Mouse (Mus musculus) right cerebral cortex, postnatal 10 days (tissue): Measurements from ENCODE around the gene Zfp691.

Experiments used
- DNase-seq, 2 experiments: peaks; one replicate each; pipeline ENCODE4 v3.0.0; 2021; ENCODE audit warnings: low spot score in 2 of 2

Zfp691 gene

DNA sequence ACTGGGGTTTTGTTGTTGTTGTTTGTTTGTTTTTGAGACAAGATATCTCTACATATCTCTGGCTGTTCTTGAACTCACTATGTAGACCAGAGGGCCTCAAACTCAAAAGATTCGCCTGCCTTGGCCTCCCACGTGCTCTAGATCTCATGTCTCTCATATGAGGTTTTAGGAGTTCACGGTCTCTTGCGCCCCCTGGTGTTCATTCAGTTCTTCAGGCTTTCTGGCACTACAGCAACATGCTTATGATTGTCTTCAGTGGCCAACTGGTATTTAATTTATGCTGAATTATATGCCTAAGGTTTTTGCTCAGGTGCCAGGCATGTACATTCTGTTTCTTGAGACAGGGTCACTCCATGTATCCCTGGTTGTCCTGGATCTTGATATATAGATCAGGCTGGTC, 6.3 kb downstream of the Zfp691 start:
- peak; percentile 88 to 91 for DNase-seq

DNA sequence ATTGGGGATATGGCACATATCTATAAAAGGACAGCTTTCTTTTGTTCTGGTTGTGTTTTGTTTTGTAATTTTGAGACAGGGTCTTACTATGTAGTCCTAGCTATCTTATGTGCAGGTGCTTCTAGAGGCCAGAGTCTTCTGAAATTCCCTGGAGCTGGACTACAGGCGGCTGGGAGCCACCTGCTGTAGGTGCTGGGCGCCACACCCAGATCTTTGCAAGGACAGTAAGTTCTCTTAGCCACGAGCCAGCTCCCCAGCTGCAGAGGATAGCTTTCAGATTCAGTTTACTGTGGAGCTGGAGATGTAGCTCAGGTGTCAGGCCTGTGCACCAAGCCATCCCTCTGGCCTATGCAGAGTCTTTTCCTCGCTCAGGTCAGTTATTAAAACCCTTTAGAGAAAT, 6.9 kb downstream of the Zfp691 start:
- no peak for DNase-seq

DNA sequence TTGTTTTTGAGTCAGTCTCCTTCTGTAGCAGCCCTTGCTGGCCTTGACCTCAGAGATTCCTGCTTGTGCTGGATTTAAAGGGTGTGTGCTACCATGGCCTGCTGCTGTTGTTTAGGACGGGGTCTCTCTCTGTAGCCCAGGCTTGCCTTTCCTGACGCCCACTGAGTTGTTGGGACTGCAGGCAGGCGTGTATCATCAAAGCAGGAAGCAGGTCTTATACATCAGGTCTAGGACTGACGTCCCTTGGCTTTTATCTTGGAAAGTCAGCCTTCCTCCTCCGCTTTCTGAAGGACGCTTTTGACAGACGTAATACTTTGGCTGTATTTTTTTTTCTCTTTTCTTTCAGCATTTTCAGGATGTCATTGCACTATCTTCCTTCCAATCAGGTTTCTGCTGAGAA, 8.1 kb downstream of the Zfp691 start:
- no peak for DNase-seq

DNA sequence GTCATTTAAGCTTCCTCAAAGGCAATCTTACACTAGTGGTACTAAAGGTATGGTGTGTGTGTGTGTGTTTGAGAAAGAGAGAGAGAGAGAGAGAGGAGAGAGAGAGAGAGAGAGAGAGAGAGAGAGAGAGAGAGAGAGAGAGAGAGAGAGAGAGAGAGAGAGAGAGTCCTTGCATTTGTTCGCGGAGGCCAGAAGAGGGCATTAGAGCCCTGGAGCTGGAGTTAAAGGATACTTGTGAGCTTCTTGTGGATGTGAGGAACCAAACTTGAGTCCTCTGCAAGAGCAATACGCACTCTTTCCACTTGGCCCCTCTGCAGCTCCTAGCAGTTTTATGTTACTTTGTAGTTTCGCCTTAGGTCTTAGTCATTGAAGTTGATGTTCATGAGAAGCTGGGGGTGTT, 11.0 kb downstream of the Zfp691 start:
- DNase-seq = no peak

DNA sequence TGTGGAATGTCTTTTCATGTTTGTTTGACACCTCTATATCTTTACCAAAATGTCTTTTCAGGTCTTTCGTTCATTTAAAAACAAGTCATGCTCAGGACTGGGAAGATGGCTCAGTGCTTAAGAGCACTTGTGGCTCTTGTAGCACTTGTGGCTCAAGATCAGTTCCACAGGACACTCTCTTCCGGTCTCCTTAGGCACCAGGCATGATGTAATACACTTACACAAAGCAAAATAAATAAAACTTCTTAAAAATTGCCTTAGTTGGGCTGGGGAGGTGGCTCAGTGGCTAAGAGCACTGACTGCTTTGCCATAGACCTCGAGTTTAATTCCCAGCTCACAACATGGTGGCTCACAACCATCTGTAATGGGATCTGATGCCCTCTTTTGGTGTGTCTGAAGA, 12.6 kb downstream of the Zfp691 start:
- DNase-seq = no peak

DNA sequence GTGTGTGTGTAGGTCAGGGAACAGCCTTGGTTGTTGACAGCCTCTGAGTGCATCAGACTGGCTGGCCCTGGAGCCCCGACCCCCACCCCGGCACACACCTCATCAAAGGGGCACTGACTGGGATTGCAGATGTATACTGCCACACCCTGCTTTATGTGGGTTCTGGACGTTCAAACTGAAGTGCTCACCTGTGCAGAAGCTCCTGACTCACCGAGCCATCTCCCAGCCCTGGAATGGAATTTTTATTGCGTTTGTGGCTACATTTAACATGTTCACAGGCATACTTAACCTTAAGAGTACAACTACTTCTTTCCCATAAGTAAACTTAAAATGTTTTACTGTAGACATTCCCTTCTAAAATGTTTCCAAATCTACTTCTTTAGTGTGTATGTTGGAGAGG, 16.1 kb downstream of the Zfp691 start:
- DNase-seq = no peak

DNA sequence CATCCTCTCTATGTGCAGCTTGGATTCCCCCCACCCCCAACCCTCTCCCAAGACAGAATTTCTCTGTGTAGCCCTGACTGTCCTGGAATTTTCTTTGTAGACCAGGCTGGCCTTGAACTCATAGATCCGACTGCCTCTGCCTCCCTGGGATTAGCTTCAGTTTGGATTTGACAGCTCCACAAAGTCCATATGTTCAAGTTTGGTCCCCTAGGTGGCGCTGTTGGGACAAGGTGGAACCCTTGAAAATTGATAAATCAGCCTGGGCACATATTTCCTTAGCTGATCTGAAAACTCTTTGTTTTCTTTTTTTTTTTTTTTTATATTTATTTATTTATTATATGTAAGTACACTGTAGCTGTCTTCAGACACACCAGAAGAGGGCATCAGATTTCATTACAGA, 16.8 kb downstream of the Zfp691 start:
- peak in 1 of 2 experiments; percentile 66 for DNase-seq

DNA sequence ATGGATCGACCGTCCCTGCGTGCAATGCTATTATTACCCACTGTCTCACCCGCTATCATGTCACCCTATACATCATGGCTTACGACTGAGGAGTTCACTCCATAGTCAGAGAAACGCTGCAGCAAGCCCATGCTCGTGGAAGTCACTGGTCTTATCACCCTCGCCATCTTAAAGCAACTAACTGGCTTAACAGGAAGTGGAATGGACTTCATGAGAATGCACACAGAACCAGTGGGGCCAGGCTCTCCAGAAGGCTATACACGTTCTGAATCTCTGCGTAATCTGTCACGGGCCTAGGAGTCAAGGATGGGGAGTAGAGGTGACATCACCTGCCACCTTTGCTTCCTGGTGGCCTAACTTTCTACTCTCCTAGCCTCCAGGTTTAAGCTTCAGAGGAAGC, 25.3 kb downstream of the Zfp691 start:
- no peak for DNase-seq

DNA sequence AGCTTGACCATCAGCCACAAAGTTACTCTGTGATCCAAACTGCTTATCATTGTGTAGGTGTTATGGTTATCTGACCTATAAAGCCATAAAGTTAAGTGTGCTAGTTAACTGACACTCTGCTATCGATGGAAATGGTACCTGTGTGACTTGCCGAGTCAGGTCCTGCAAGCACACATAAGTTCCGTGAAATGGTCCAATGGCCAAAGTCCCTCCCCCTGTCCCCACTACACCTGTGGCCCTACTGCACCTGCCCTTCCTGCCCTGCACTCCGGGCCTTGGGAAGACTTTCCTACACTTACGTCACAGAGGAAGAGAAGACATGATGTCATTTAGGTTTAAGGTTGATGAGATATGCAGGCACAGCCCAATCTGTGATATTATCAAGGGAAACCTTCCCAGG, 26.6 kb downstream of the Zfp691 start:
- no peak for DNase-seq

DNA sequence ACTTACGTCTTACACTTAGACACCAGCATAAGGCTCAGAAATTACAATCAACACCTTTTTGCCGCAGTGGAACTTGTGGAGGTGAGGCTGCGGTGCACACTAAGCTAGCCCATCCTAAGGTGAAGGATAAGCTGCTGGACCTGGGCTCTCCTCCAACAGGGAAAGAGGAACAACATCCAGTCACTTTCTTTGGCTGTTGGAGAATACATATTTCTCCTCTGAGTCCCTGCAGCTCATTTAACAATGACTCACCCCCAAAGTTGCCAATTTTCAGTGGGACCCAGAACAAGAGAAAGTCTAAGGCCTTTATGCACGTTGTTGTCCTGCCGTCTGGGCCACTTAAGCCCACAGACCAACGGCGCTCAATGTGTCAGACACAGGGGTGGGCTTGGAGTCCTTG, 27.2 kb downstream of the Zfp691 start:
- DNase-seq = no peak

DNA sequence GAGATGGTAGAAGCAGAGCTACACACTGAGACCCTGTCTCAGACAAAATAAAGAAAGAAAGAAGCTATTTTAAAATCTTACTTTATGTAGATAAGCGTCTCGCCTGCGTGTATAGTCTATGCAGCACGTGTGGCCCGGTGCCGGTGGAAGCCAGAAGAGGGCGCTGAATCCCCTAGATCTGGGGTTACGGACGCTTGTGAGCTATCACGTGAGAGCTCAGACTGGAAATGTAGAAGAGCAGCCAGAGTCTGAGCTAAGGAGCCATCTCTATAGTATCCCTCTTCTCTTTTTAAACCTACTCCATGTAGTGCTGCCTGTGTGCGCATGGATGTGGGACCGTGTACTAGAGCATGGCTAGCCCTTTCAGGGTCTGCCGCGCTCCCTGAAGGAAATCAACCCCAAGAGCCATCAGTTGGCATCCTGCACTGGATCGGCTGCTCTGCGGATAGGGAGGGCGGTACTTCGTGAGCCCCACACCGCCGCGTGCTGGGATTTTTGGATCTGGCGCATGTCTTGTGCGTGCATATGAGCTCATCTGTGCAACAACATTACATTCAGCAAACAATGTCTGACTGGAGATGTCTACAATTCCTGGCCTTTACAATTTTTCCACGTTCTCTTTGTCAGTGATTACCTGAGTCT, 31.6 kb downstream of the Zfp691 start:
- DNase-seq = peak; percentile 79 to 81

DNA sequence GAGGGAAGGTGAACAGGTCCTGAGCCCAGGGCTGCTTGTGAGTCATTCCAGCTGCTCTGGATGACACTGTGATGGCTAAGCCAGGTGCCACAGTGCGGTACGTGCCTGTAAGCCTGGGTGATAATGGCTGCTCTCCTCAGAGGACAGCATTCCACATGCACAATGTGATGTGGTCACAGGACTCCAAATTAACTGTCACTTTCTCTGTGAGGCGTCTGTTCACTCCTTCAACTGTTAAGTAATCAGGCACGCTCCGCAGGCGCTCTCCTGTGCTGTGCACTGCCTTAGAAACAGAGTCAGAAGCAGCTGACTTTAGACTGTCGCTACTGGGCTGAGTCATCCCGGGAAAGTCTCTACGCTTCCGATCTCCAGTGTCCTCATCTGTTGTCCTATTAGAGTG, 32.8 kb downstream of the Zfp691 start:
- DNase-seq = no peak

DNA sequence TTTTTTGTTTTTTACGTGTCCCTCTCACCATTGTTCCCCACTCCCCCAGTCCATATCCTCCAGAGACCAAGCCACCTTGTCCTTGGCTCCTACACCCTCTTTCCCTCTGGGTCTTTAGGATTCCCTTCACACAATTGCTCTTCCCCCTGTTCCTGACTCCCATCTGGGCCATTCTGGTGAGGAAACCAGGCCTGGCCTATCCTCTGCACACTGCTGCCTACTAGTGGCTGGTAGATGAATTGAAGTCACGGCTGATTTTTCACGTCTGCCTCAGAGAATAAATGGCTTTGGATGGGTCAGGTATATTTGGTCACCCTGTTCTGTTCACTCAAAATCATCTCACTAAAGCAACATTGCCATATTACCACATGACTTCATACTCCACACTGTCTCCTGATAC, 33.9 kb downstream of the Zfp691 start:
- no peak for DNase-seq

DNA sequence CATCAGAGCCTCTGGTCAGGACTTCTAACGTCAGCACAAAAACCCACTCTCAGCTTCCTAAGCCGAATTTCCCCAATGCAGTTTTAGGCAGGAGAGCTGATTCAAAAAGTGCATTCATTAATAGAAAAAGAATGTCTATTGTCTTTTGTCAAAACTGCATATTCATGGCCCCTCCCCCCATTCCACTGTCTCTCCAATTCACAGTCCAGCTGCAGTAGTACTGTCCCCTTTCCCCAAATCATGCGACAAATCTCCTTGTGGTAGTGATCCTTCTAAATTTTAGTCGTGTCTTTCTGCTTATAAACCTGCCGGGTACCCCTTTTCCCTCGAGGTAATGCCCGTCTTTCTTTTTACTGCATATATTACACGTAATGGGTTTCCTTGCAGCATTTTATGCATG, 35.2 kb downstream of the Zfp691 start:
- no peak for DNase-seq

DNA sequence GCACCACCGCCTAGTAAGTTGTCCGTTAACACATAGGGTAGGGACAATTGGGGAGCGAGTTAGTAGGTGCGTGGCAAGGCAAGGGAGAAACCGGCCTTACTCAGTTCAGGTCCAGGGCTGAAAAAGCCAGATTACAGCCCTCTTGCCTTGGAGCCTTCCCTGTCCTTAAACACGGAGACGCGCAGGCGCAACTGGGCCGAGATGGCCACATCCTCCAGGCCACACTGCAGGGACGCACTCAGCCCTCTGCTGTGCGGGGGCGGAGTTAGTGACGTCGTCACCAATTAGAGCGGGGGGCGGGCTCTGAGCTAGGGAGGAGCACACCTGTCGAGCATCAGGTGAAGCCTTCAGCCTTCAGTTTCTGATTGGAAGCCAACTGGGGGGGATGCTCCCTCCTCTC, 35.8 kb downstream of the Zfp691 start:
- peak; percentile 86 for DNase-seq

DNA sequence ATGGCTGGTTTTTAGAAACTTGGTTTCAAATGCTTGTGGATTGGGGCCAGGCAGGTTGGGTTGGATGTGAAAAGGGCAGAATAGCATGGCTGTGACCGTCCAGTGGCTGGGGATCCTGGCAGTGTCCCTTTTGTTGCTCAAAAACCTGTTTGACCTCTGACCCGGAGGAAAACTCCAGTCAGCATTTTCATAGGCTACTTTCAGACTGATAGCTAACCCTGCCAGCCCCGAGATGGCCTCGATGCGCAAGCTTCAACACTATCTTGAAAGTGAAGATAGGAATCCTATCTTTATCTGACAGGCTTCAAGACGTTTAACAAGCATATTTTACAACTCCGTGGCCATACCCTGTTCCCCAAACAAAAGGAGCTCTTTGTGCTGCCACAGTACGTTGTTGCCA, 36.7 kb downstream of the Zfp691 start:
- DNase-seq = no peak

DNA sequence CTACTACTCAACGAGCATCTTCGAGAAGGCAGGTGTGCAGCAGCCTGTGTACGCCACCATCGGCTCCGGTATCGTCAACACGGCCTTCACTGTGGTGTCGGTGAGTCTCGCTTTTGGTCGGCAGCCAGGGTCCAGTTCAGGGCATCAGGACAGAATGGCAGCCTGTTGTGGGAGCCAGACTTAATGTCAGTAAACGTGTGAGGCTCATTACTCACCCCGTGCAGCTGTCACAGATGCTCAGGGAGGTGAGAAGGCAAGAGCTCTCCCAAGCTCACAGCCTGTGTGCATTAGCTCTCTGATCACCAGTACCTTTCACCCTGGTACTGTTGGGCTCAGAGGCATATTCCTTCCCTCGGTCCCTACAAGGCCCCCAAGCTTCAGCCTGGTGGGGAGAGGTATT, 40.1 kb downstream of the Zfp691 start:
- DNase-seq = no peak

DNA sequence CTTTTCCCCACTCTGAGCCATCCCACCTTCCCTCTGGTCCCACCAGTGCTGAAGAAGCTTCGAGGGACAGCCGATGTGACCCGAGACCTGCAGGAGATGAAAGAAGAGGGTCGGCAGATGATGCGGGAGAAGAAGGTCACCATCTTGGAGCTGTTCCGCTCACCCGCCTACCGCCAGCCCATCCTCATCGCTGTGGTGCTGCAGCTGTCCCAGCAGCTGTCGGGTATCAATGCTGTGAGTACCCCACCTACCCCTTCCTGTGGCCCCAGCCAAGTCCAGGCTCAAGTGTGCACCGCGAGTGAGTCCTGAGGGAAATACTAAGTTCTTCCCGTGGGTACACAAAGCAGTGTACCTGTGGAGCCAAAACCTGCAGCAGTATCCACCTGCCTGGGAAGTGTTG, 40.7 kb downstream of the Zfp691 start:
- DNase-seq = no peak

DNA sequence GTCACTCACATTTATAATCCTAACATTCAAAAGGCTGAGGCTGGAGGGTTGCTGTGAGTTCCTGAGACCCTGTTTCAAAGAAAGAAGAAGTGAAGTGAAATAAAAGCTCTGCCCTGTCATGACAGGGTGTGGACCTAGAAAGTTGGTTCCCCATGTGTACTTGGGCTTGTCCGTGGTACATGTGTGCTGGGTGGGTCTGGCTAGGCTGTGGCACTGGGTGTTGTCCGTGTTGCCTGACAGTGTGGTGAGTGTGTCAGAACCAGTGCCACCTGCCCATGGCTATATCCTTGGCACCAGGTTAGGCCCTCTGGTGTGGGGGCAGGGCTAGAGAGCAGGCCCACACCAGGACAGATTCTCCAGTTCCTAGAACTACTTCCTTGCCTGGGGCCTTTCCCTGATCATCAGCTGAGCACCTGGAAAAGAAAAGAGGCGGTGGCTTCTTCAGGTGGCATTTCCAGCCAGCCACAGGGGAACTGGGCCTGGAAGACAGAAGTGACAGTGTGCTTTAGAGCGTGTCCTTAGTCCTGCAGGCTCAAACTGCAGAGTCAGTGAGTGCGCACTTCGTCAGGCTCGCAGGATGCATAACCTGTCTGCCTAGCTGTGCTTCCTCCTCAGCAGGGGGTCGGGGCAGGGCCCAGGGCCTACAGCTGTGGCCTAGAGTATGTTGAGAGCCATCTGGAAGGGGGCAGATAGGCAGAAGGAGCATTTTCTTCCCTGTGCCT, 42.6 kb downstream of the Zfp691 start:
- no peak for DNase-seq

DNA sequence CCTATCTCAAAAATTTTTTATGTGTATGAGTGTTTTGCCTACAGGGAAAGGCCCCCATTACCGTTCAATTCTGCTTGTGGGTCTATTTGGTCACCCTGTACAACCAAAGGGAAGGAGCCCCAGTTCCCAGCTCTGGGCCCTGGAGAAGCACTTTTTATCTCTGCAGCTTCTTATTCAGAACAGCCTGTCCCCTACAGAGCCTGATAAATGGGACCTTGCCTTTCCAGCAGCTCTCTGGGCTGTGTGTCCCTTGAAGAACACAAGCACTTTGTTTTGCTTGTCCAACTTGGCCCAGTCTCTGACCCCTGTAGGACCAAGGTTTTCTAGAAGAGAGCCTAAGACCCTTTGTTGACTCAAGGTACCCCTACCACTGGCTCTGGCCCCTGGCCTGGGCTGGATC, 44.9 kb downstream of the Zfp691 start:
- DNase-seq = no peak

DNA sequence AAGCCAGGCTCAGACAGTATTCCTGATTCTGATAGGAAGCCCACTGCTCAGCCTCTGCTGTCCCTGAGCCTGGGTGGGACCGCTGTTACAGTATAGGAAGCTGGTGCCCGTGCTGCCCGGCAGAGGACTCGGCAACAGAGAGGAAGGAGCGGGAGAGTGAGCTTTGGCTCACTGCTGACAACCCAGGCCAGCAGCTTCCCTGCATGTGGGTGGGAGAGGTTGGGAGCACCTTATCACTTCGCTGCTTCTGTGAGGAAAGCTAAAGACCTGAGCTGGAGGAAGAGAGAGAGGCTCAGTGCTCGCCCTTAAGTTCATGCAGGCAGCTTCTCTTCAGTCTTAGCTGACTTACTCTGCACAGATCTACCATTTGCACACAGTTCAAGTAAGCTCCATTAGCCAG, 45.4 kb downstream of the Zfp691 start:
- no peak for DNase-seq

DNA sequence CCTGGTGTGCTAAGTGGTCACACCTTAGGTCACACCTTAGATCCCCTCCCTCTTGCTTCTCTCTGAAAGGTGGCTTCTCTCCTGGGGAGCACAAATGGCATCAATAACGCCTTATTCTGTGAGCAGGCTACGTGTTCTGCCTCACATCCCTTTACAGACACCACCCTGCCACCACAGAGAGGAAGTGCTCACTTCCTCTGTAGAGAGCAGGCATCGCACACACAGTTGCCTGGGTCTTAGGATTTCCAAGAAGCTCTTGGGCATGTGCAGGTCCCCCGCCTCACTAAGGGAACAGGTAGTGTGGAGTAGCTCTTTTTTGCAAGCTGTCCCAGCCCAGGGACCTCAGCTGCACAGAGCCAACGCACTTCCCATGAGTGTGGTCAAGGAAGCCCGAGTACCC, 46.8 kb downstream of the Zfp691 start:
- DNase-seq = no peak

DNA sequence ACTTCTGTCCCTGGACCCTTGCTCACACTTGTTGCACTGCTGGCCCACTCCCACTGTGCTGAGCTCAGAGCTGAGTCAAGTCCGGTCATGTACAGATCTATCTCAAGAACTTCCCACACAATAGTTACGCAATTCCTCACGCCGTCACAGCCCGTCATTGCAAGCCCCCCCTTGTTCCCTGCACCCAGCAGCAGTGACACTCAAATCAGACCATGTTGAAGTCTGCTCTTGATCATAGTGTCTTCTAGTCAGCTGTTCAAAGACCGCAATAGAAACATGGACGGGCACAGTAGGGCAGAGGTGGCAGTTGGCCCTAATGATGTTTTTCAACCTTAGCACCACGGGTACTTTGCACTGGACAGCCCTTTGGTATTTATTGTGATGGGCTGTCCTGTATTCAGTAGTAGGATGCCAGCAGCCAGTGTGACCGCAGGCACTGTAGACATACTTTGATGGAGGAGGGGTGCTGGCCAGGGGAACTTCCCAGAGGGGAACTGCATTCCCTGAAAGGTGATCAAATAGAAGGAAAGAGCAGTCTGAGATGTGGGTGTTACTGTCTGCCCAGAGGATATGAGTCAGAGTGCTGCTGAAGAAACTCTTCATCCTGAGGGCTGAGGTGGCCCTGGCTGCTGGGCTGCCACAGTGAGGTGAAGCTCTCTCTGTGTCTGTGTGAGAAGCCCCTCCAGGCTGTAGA, 48.3 kb downstream of the Zfp691 start:
- no peak for DNase-seq
